Mouse (Mus musculus): ENCODE measurements around the gene Gm10428.

DNA sequence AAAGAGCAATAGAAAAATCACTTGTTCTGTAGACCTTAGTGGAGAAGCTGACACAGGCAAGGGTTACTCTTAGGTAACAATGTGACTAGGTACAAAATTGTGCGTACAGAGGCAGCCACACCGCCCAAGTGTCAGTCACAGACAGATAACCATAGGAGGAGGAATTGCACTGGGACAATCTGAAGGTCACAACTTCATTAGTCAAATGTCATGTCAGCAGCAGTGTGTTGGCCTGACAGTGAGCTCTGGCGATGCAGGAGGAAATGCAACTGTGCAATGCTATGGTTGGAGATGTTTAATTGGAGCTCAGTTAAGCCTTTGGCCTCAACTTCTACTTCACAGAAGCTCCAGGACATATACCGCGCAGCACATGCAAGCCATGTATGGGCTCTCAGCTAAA lies 42.2 kb upstream of the Gm10428 start:
- TF ChIP-seq GATA1 (IDR thresholded peaks at IDR 0.05; ENCODE audit: borderline replicate concordance, low read length) (no peak), FLI1 (IDR thresholded peaks at IDR 0.05; ENCODE audit: low read length) (no peak)
